Mouse (Mus musculus): ENCODE measurements around the gene Rps27a. TPM values are rescaled to one million over a fixed set of nuclear protein-coding genes. Genes with fewer than 3 reads are reported as not detected.
"Not testable (repeated sequence)": the region's sequence is repeated elsewhere in the genome, so short reads cannot be mapped to it uniquely, and the experiment has no call there.

Rps27a gene
- polyA plus RNA-seq, 1 experiment from 2014 or later, result 1,439 TPM

GRCm38 (mm10) chr11:29549425-29549778 is 1.5 kb upstream of the Rps27a start:
- no peaks in the 10 kb centered on the region for H3K27me3 ChIP-seq (ENCODE audit: control insufficient read depth, insufficient read depth, low read length)
- no peak overlapping the region for H3K9ac ChIP-seq (replicated peaks; ENCODE audit: low read depth, low read length)
- ATAC-seq (ENCODE audit: insufficient number of reproducible peaks, insufficient read depth, low FRiP score, low read depth), result no peak
- H3K4me2 ChIP-seq (replicated peaks; ENCODE audit: low read depth, low read length), result no peak overlapping the region
- peaks cover 8% of the 10 kb centered on the region; the same call in 1 of the 2 replicates for H3K4me1 ChIP-seq (ENCODE audit: control insufficient read depth, insufficient read depth, low read length)
- WGBS, result 94% methylated on average over 1 of the region's 1 CpGs
- H3K27ac ChIP-seq (ENCODE audit: low read length), result no peak overlapping the region
- no peak overlapping the region for H3K4me3 ChIP-seq (ENCODE audit: low read depth, low read length)
- peaks cover 20% of the 10 kb centered on the region for H3K36me3 ChIP-seq (ENCODE audit: control insufficient read depth, insufficient read depth, low read length)
- H3K9me3 ChIP-seq (ENCODE audit: control insufficient read depth, low read depth, low read length), result no peaks in the 10 kb centered on the region

- 21% methylated on average over 23 of the region's 23 CpGs for WGBS
- ATAC-seq (ENCODE audit: insufficient number of reproducible peaks, insufficient read depth, low FRiP score, low read depth), result no peak
Measured at GRCm38 (mm10) chr11:29548504-29549424, 855 bp upstream of the Rps27a start.

GRCm38 (mm10) chr11:29547249-29547751 is 609 bp downstream of the Rps27a start:
- Histone ChIP-seq H3K36me3 (ENCODE audit: control insufficient read depth, insufficient read depth, low read length) (peaks cover 30% of the 10 kb centered on the region), H3K27me3 (ENCODE audit: control insufficient read depth, insufficient read depth, low read length) (no peaks in the 10 kb centered on the region), H3K27ac (ENCODE audit: low read length) (peak overlapping the region; percentile 77; the same call in 1 of the 2 replicates), H3K9ac (replicated peaks; ENCODE audit: low read depth, low read length) (peak overlapping the region; percentile 77), H3K4me1 (ENCODE audit: control insufficient read depth, insufficient read depth, low read length) (peaks cover 8% of the 10 kb centered on the region; the same call in 1 of the 2 replicates), H3K4me2 (replicated peaks; ENCODE audit: low read depth, low read length) (peak overlapping the region; percentile 44), H3K4me3 (ENCODE audit: low read depth, low read length) (peak overlapping the region; percentile 68), H3K9me3 (ENCODE audit: control insufficient read depth, low read depth, low read length) (no peaks in the 10 kb centered on the region)
- WGBS, result under 1% methylated on average over 27 of the region's 27 CpGs
- ATAC-seq (ENCODE audit: insufficient number of reproducible peaks, insufficient read depth, low FRiP score, low read depth), result no peak

More at GRCm38 (mm10) chr11:29548504-29549424, 855 bp upstream of the Rps27a start:
- no peaks in the 10 kb centered on the region for H3K9me3 ChIP-seq (ENCODE audit: control insufficient read depth, low read depth, low read length)
- H3K27ac ChIP-seq (ENCODE audit: low read length), result no peak overlapping the region
- H3K4me1 ChIP-seq (ENCODE audit: control insufficient read depth, insufficient read depth, low read length), result peaks cover 8% of the 10 kb centered on the region; the same call in 1 of the 2 replicates
- H3K4me2 ChIP-seq (replicated peaks; ENCODE audit: low read depth, low read length), result peak overlapping the region; percentile 44
- no peaks in the 10 kb centered on the region for H3K27me3 ChIP-seq (ENCODE audit: control insufficient read depth, insufficient read depth, low read length)
- peaks cover 26% of the 10 kb centered on the region for H3K36me3 ChIP-seq (ENCODE audit: control insufficient read depth, insufficient read depth, low read length)
- peak overlapping the region; percentile 68 for H3K4me3 ChIP-seq (ENCODE audit: low read depth, low read length)
- H3K9ac ChIP-seq (replicated peaks; ENCODE audit: low read depth, low read length), result peak overlapping the region; percentile 41

- H3K36me3 ChIP-seq (ENCODE audit: control insufficient read depth, insufficient read depth, low read length), result peaks cover 34% of the 10 kb centered on the region
- peak overlapping the region; percentile 77; the same call in 1 of the 2 replicates for H3K27ac ChIP-seq (ENCODE audit: low read length)
- peaks cover 8% of the 10 kb centered on the region; the same call in 1 of the 2 replicates for H3K4me1 ChIP-seq (ENCODE audit: control insufficient read depth, insufficient read depth, low read length)
- peak overlapping the region; percentile 44 for H3K4me2 ChIP-seq (replicated peaks; ENCODE audit: low read depth, low read length)
- WGBS, result 10% methylated on average over 2 of the region's 2 CpGs
- no peak for ATAC-seq (ENCODE audit: insufficient number of reproducible peaks, insufficient read depth, low FRiP score, low read depth)
- H3K4me3 ChIP-seq (ENCODE audit: low read depth, low read length), result peak overlapping the region; percentile 68
- H3K27me3 ChIP-seq (ENCODE audit: control insufficient read depth, insufficient read depth, low read length), result no peaks in the 10 kb centered on the region
- H3K9me3 ChIP-seq (ENCODE audit: control insufficient read depth, low read depth, low read length), result no peaks in the 10 kb centered on the region
- H3K9ac ChIP-seq (replicated peaks; ENCODE audit: low read depth, low read length), result peak overlapping the region; percentile 77
Measured at GRCm38 (mm10) chr11:29546762-29547161, 1.1 kb downstream of the Rps27a start.

GRCm38 (mm10) chr11:29546297-29546696 is 1.6 kb downstream of the Rps27a start:
- H3K27ac ChIP-seq (ENCODE audit: low read length); H3K4me1 ChIP-seq (ENCODE audit: control insufficient read depth, insufficient read depth, low read length); ATAC-seq (ENCODE audit: insufficient number of reproducible peaks, insufficient read depth, low FRiP score, low read depth); H3K9ac ChIP-seq (replicated peaks; ENCODE audit: low read depth, low read length); H3K27me3 ChIP-seq (ENCODE audit: control insufficient read depth, insufficient read depth, low read length); H3K9me3 ChIP-seq (ENCODE audit: control insufficient read depth, low read depth, low read length): not testable (repeated sequence)
- 90% methylated on average over 2 of the region's 2 CpGs for WGBS
- peak overlapping the region; percentile 68; the same call in 1 of the 2 replicates for H3K4me3 ChIP-seq (ENCODE audit: low read depth, low read length)
- peaks cover 39% of the 10 kb centered on the region for H3K36me3 ChIP-seq (ENCODE audit: control insufficient read depth, insufficient read depth, low read length)
- peak overlapping the region; percentile 44 for H3K4me2 ChIP-seq (replicated peaks; ENCODE audit: low read depth, low read length)

GRCm38 (mm10) chr11:29545150-29545752 is 2.7 kb downstream of the Rps27a start:
- WGBS, result 82% methylated on average over 4 of the region's 4 CpGs
- H3K9me3 ChIP-seq (ENCODE audit: control insufficient read depth, low read depth, low read length); H3K4me2 ChIP-seq (replicated peaks; ENCODE audit: low read depth, low read length); H3K27ac ChIP-seq (ENCODE audit: low read length); H3K4me3 ChIP-seq (ENCODE audit: low read depth, low read length); ATAC-seq (ENCODE audit: insufficient number of reproducible peaks, insufficient read depth, low FRiP score, low read depth); H3K9ac ChIP-seq (replicated peaks; ENCODE audit: low read depth, low read length); H3K4me1 ChIP-seq (ENCODE audit: control insufficient read depth, insufficient read depth, low read length); H3K27me3 ChIP-seq (ENCODE audit: control insufficient read depth, insufficient read depth, low read length): not testable (repeated sequence)
- peaks cover 41% of the 10 kb centered on the region for H3K36me3 ChIP-seq (ENCODE audit: control insufficient read depth, insufficient read depth, low read length)

- Histone ChIP-seq H3K27ac (ENCODE audit: low read length) (no peak overlapping the region), H3K4me3 (ENCODE audit: low read depth, low read length) (no peak overlapping the region), H3K4me1 (ENCODE audit: control insufficient read depth, insufficient read depth, low read length) (peaks cover 8% of the 10 kb centered on the region; the same call in 1 of the 2 replicates), H3K27me3 (ENCODE audit: control insufficient read depth, insufficient read depth, low read length) (no peaks in the 10 kb centered on the region), H3K36me3 (ENCODE audit: control insufficient read depth, insufficient read depth, low read length) (peaks cover 41% of the 10 kb centered on the region), H3K9me3 (ENCODE audit: control insufficient read depth, low read depth, low read length) (no peaks in the 10 kb centered on the region), H3K4me2 (replicated peaks; ENCODE audit: low read depth, low read length) (no peak overlapping the region), H3K9ac (replicated peaks; ENCODE audit: low read depth, low read length) (no peak overlapping the region)
- no peak for ATAC-seq (ENCODE audit: insufficient number of reproducible peaks, insufficient read depth, low FRiP score, low read depth)
- WGBS, result 82% methylated on average over 3 of the region's 3 CpGs
Measured at GRCm38 (mm10) chr11:29544225-29544945, 3.5 kb downstream of the Rps27a start.

- WGBS, result 100% methylated on average over 1 of the region's 1 CpGs
- no peak for ATAC-seq (ENCODE audit: insufficient number of reproducible peaks, insufficient read depth, low FRiP score, low read depth)
- Histone ChIP-seq H3K4me3 (ENCODE audit: low read depth, low read length) (no peak overlapping the region), H3K4me1 (ENCODE audit: control insufficient read depth, insufficient read depth, low read length) (no peaks in the 10 kb centered on the region), H3K36me3 (ENCODE audit: control insufficient read depth, insufficient read depth, low read length) (peaks cover 21% of the 10 kb centered on the region), H3K27ac (ENCODE audit: low read length) (no peak overlapping the region), H3K9ac (replicated peaks; ENCODE audit: low read depth, low read length) (no peak overlapping the region), H3K4me2 (replicated peaks; ENCODE audit: low read depth, low read length) (no peak overlapping the region), H3K27me3 (ENCODE audit: control insufficient read depth, insufficient read depth, low read length) (no peaks in the 10 kb centered on the region), H3K9me3 (ENCODE audit: control insufficient read depth, low read depth, low read length) (no peaks in the 10 kb centered on the region)
Measured at GRCm38 (mm10) chr11:29538201-29538600, 9.7 kb downstream of the Rps27a start.

Data from stomach, embryonic 14.5 days (tissue).